Mouse (Mus musculus): ENCODE measurements around the gene Gm49711.

GRCm38 (mm10) chr16:92119013-92119515 lies 60.9 kb downstream of the Gm49711 start:
- TF ChIP-seq POLR2A (IDR thresholded peaks at IDR 0.05; ENCODE audit: insufficient read length, low read depth) (no peak), E2F4 (IDR thresholded peaks at IDR 0.05; ENCODE audit: insufficient read depth) (no peak), CEBPB (IDR thresholded peaks at IDR 0.05; ENCODE audit: insufficient read depth, poor library complexity, severe bottlenecking) (no peak), POLR2AphosphoS2 (IDR thresholded peaks at IDR 0.05; ENCODE audit: insufficient read length, low read depth) (no peak), USF1 (IDR thresholded peaks at IDR 0.05; ENCODE audit: low read depth) (no peak)

Data from myocyte (in vitro differentiated cells).